Mouse (Mus musculus) embryonic fibroblast, embryonic 13.5 days (primary cell): ENCODE results near the gene Grk4.

Experiments used
- CTCF ChIP-seq: IDR thresholded peaks from 2 replicates; pipeline ENCODE4 v1.5.1; 2011; ENCODE audit warnings: mild to moderate bottlenecking, control low read depth, low read length, moderate library complexity, borderline replicate concordance; ENCODE audit not compliant: insufficient read depth
- POLR2A ChIP-seq: IDR thresholded peaks from 2 replicates; pipeline ENCODE4 v1.6.1; 2011; ENCODE audit warnings: low read depth, mild to moderate bottlenecking, control low read depth, low read length, moderate library complexity

DNA sequence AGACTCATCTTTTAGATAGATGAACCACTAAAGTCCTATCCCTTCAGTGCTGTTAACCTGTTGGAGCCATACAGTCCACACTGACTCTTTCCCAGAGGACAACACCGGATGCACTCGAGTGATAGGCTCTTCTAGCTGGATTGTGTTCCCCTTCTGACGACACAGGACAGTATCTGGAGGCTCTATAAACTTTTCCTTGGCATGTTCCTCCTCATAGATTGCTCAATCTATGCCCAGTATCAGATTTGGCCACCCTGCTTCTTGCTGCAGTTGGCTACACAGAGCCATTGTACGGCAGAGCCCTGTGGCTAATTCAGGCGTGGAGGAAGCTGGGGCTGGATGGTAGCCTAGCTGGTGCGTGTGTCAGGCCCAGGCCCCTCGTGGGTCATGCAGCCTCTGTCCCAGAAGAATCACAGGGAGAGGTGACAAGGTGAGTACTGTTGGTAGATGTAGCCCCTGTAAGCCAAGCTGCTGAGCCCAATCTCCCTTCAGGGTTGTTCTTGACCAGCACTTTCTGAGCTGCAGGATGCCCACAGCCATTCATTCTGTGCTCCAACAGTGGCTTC is 22.5 kb upstream of the Grk4 start:
- TF ChIP-seq POLR2A (no peak), CTCF (no peak)
